Mouse (Mus musculus) ES-E14 (cell line): Measurements from ENCODE around the gene Vmn2r103. TPM values are rescaled to one million over a fixed set of nuclear protein-coding genes. Genes with fewer than 3 reads are reported as not detected.

ENCODE experiments used
- DNase-seq: peaks from one replicate; pipeline ENCODE4 v3.0.0-alpha.2; 2013; ENCODE audit warnings: low read depth, low spot score
- H3K27ac ChIP-seq: 2 replicates; pipeline ENCODE4 v1.5.1; 2012; ENCODE audit warnings: low read depth, mild to moderate bottlenecking, low read length, moderate library complexity, mixed read lengths; ENCODE audit not compliant: poor library complexity, insufficient read depth, severe bottlenecking
- H3K36me3 ChIP-seq: 2 replicates; pipeline ENCODE4 v1.6.1; 2012; ENCODE audit warnings: mild to moderate bottlenecking, low read length, moderate library complexity, mixed read lengths; ENCODE audit not compliant: control insufficient read depth, poor library complexity, insufficient read depth, severe bottlenecking
- H3K4me1 ChIP-seq, 2 experiments: fragments of 150-350 bp in 1 of 2; sonication (generic) in 1 of 2; 2 replicates each; pipeline ENCODE4 v1.6.1; 2012; ENCODE audit warnings: low read length in 2 of 2, mild to moderate bottlenecking in 1 of 2, mixed read lengths in 1 of 2; ENCODE audit not compliant: control insufficient read depth in 2 of 2, insufficient read depth in 2 of 2, poor library complexity in 1 of 2
- H3K4me3 ChIP-seq, 2 experiments: fragments of 150-350 bp in 1 of 2; sonication (generic) in 1 of 2; 2 replicates each; pipeline ENCODE4 v1.5.1; 2012; ENCODE audit warnings: low read length in 2 of 2, low read depth in 1 of 2, mild to moderate bottlenecking in 1 of 2, mixed read lengths in 1 of 2; ENCODE audit not compliant: insufficient read depth in 1 of 2, poor library complexity in 1 of 2, severe bottlenecking in 1 of 2
- H3K9ac ChIP-seq: 2 replicates; pipeline ENCODE4 v1.6.1; 2012; ENCODE audit warnings: low read depth, mild to moderate bottlenecking, low read length, mixed read lengths; ENCODE audit not compliant: poor library complexity, insufficient read depth, severe bottlenecking
- H3K9me3 ChIP-seq: fragments of 150-350 bp; sonication (generic); 2 replicates; pipeline ENCODE4 v1.6.1; 2012; ENCODE audit warnings: low read depth, mild to moderate bottlenecking, low read length; ENCODE audit not compliant: control insufficient read depth, insufficient read depth
- CHD2 ChIP-seq: IDR thresholded peaks from 2 replicates; pipeline ENCODE4 v1.6.1; 2014; ENCODE audit warnings: mild to moderate bottlenecking, low read depth, low read length, inconsistent platforms
- HCFC1 ChIP-seq: IDR thresholded peaks from 2 replicates; pipeline ENCODE4 v1.6.1; 2012; ENCODE audit warnings: low read length, inconsistent platforms, borderline replicate concordance; ENCODE audit not compliant: insufficient read depth
- MAFK ChIP-seq: IDR thresholded peaks from 2 replicates; pipeline ENCODE4 v1.6.1; 2014; ENCODE audit warnings: mild to moderate bottlenecking, low read depth, low read length, inconsistent platforms; ENCODE audit not compliant: insufficient read depth
- ZC3H11A ChIP-seq: IDR thresholded peaks from 2 replicates; pipeline ENCODE4 v1.6.1; 2012; ENCODE audit warnings: low read depth, mild to moderate bottlenecking, inconsistent platforms, low read length, borderline replicate concordance
- ZNF384 ChIP-seq: IDR thresholded peaks from 2 replicates; pipeline ENCODE4 v1.6.1; 2012; ENCODE audit warnings: low read depth, low read length, inconsistent platforms
- in situ Hi-C, 2 experiments: fragments of 600-800 bp; cut with MboI; formaldehyde crosslinking; loops; one replicate each; pipeline ENCODE4 v1.15.1; 2025; ENCODE audit warnings: low sequenced_read_pairs in 2 of 2, inconsistent platforms in 1 of 2; ENCODE audit not compliant: unreplicated experiment in 2 of 2
- total RNA-seq: library from RNA; depleted of rRNA; stranded (reverse); fragments of 300-350 nt; gene quantifications from 2 replicates; pipeline ENCODE4 v1.2.3, GENCODE M21; 2012; rRNA removed

Gene Vmn2r103
- not detected in 2 replicates for total RNA-seq

GRCm38 (mm10) chr17:19773063-19773462 is at the start of gene Vmn2r103:
TSS of gene Vmn2r103 (plus strand) at chr17:19773363.
- H3K9me3 ChIP-seq = no peaks in the 10 kb centered on the region
- in situ Hi-C loops = no loop called here
- no peaks in the 10 kb centered on the region for H3K4me1 ChIP-seq
- no peak within 1 kb of the TSS for H3K9ac ChIP-seq
- no peak within 1 kb of the TSS for H3K27ac ChIP-seq
- TF ChIP-seq ZC3H11A (no peak), ZNF384 (no peak), MAFK (no peak), CHD2 (no peak), HCFC1 (no peak)
- no peak for DNase-seq
- no peak within 1 kb of the TSS for H3K4me3 ChIP-seq
- H3K36me3 ChIP-seq = no peaks in the 10 kb centered on the region

GRCm38 (mm10) chr17:19778994-19779393 is 5.8 kb downstream of the Vmn2r103 start:
- no peak overlapping the region for H3K27ac ChIP-seq
- in situ Hi-C loops = no loop called here
- TF ChIP-seq ZNF384 (no peak), MAFK (no peak), CHD2 (no peak), ZC3H11A (no peak), HCFC1 (no peak)
- H3K4me3 ChIP-seq = no peak overlapping the region
- H3K9ac ChIP-seq = no peak overlapping the region
- no peaks in the 10 kb centered on the region for H3K4me1 ChIP-seq
- no peaks in the 10 kb centered on the region for H3K36me3 ChIP-seq
- no peaks in the 10 kb centered on the region for H3K9me3 ChIP-seq
- DNase-seq = no peak

- Histone ChIP-seq H3K9ac (no peak overlapping the region), H3K27ac (no peak overlapping the region), H3K36me3 (no peaks in the 10 kb centered on the region), H3K4me1 (no peaks in the 10 kb centered on the region), H3K4me3 (no peak overlapping the region), H3K9me3 (no peaks in the 10 kb centered on the region)
- no peak for TF ChIP-seq HCFC1
- no peak for TF ChIP-seq CHD2
- TF ChIP-seq ZC3H11A = no peak
- TF ChIP-seq ZNF384 = no peak
- TF ChIP-seq MAFK = no peak
- DNase-seq = no peak
- in situ Hi-C loops = no loop called here
Observed at GRCm38 (mm10) chr17:19789248-19789647, 16.1 kb downstream of the Vmn2r103 start.

Other genes with a start within 250 kb of the Vmn2r103 start
- gene Vmn2r101, start 196.1 kb upstream of the Vmn2r103 start, total RNA-seq = not detected in 2 replicates
- not detected in 2 replicates for gene Vmn2r102, start 113.0 kb upstream of the Vmn2r103 start, total RNA-seq